8 mouse cellular contexts compared by ENCODE assay signal in genomic region chr10:127621191-127622056, GRCm38 (mm10). TPM values are rescaled to one million over a fixed set of nuclear protein-coding genes. Genes with fewer than 3 reads are reported as not detected.
A peak's percentile ranks its signal among the peaks of the same experiment; 100 is the strongest.
DNase-seq lines count a peak whose midpoint lies in the region; ATAC-seq and TF ChIP-seq lines count a peak whose summit lies in the region.

No protein-coding gene starts in this region.

- DNase-seq in spleen, adult 2 months (ENCODE audit: low read depth in 1 of 2, low spot score in 2 of 2), result peak in 1 of 2 experiments; percentile 31
- DNase-seq in spleen, adult 12 weeks (ENCODE audit: low spot score), result no peak
- DNase-seq in embryonic facial prominence, embryonic 14.5 days (ENCODE audit: low spot score), result peak; percentile 96
- peak; percentile 94 for DNase-seq in heart, adult 8-10 months (ENCODE audit: low spot score)
- peak; percentile 79 for DNase-seq in liver

- H3K9ac ChIP-seq in embryonic facial prominence, embryonic 14.5 days (ENCODE audit: low read depth, low read length), result peak overlapping the region; percentile 83
- peak overlapping the region; percentile 72 for H3K9ac ChIP-seq in kidney, embryonic 14.5 days (ENCODE audit: low read depth, low read length)
- H3K9ac ChIP-seq in stomach, embryonic 16.5 days (ENCODE audit: low read length), result peak overlapping the region; percentile 95

- TF ChIP-seq POLR2A in spleen, adult 2 months (IDR thresholded peaks at IDR 0.05; ENCODE audit: low read depth, low read length), result no peak

- H3K27me3 ChIP-seq in spleen, adult 2 months (ENCODE audit: control insufficient read depth, insufficient read depth, low read length), result peaks cover 7% of the 10 kb centered on the region
- no peaks in the 10 kb centered on the region for H3K27me3 ChIP-seq in embryonic facial prominence, embryonic 14.5 days (replicated peaks; ENCODE audit: control insufficient read depth, insufficient read depth, low read length)
- H3K27me3 ChIP-seq in kidney, embryonic 14.5 days (ENCODE audit: control insufficient read depth, insufficient read depth, low read length), result no peaks in the 10 kb centered on the region
- H3K27me3 ChIP-seq in stomach, embryonic 16.5 days (ENCODE audit: control insufficient read depth, insufficient read depth, low read length), result no peaks in the 10 kb centered on the region

- TF ChIP-seq CTCF in spleen, adult 2 months (IDR thresholded peaks at IDR 0.05; ENCODE audit: extremely low read depth, insufficient read depth, insufficient read length, insufficient replicate concordance), result no peak

- peak overlapping the region; percentile 81 for H3K27ac ChIP-seq in spleen, adult 2 months (ENCODE audit: insufficient read depth, low read length)
- H3K27ac ChIP-seq in embryonic facial prominence, embryonic 14.5 days (replicated peaks; ENCODE audit: low read depth, low read length), result peak overlapping the region; percentile 96
- peak overlapping the region; percentile 97 for H3K27ac ChIP-seq in kidney, embryonic 14.5 days (ENCODE audit: low read depth, low read length)
- peak overlapping the region; percentile 100 for H3K27ac ChIP-seq in stomach, embryonic 16.5 days (ENCODE audit: low read length)

- H3K9me3 ChIP-seq in embryonic facial prominence, embryonic 14.5 days (ENCODE audit: control insufficient read depth, low read length), result peaks cover 5% of the 10 kb centered on the region
- H3K9me3 ChIP-seq in kidney, embryonic 14.5 days (ENCODE audit: control insufficient read depth, low read length), result peaks cover 3% of the 10 kb centered on the region
- H3K9me3 ChIP-seq in stomach, embryonic 16.5 days (replicated peaks; ENCODE audit: control insufficient read depth, low read length), result peaks cover 4% of the 10 kb centered on the region

- peak; percentile 92 for ATAC-seq in embryonic facial prominence, embryonic 14.5 days (ENCODE audit: low read depth)
- peak; percentile 91 for ATAC-seq in kidney, embryonic 14.5 days (ENCODE audit: low FRiP score, low TSS enrichment)
- ATAC-seq in monocyte, adult 5-6 weeks (replicated peaks; ENCODE audit: insufficient number of reproducible peaks, low FRiP score, low TSS enrichment, poor library complexity, severe bottlenecking), result peak; percentile 72
- peak; percentile 90 for ATAC-seq in stomach, embryonic 16.5 days (ENCODE audit: insufficient read depth, low FRiP score)

- peak overlapping the region; percentile 67 for H3K4me3 ChIP-seq in spleen, adult 2 months (ENCODE audit: extremely low read depth, insufficient read depth, insufficient read length)
- H3K4me3 ChIP-seq in embryonic facial prominence, embryonic 14.5 days (ENCODE audit: low read depth, low read length), result peak overlapping the region; percentile 71
- peak overlapping the region; percentile 61 for H3K4me3 ChIP-seq in kidney, embryonic 14.5 days (ENCODE audit: low read length)
- peak overlapping the region; percentile 87 for H3K4me3 ChIP-seq in stomach, embryonic 16.5 days (replicated peaks; ENCODE audit: low read length)

- H3K36me3 ChIP-seq in spleen, adult 2 months (ENCODE audit: control insufficient read depth, insufficient read depth, low read length), result no peaks in the 10 kb centered on the region
- H3K36me3 ChIP-seq in embryonic facial prominence, embryonic 14.5 days (ENCODE audit: control insufficient read depth, insufficient read depth, low read length), result no peaks in the 10 kb centered on the region
- no peaks in the 10 kb centered on the region for H3K36me3 ChIP-seq in kidney, embryonic 14.5 days (ENCODE audit: control insufficient read depth, insufficient read depth, low read length)
- no peaks in the 10 kb centered on the region for H3K36me3 ChIP-seq in stomach, embryonic 16.5 days (ENCODE audit: control insufficient read depth, insufficient read depth, low read length)

- WGBS in spleen, adult 2 months, result under 1% methylated on average over 38 of the region's 39 CpGs
- WGBS in embryonic facial prominence, embryonic 14.5 days, result 0% methylated on average over 21 of the region's 39 CpGs
- WGBS in kidney, embryonic 14.5 days, result 0% methylated on average over 33 of the region's 39 CpGs
- under 1% methylated on average over 39 of the region's 39 CpGs for WGBS in stomach, embryonic 16.5 days

- peak overlapping the region; percentile 85 for H3K4me2 ChIP-seq in embryonic facial prominence, embryonic 14.5 days (ENCODE audit: low read depth, low read length)
- H3K4me2 ChIP-seq in kidney, embryonic 14.5 days (replicated peaks; ENCODE audit: low read depth, low read length), result peak overlapping the region; percentile 96
- H3K4me2 ChIP-seq in stomach, embryonic 16.5 days (ENCODE audit: low read depth, low read length), result peak overlapping the region; percentile 96

- peaks cover 4% of the 10 kb centered on the region; the same call in 1 of the 2 replicates for H3K4me1 ChIP-seq in spleen, adult 2 months (ENCODE audit: control insufficient read depth, insufficient read depth, insufficient read length)
- H3K4me1 ChIP-seq in embryonic facial prominence, embryonic 14.5 days (ENCODE audit: control insufficient read depth, insufficient read depth, low read length), result peaks cover 29% of the 10 kb centered on the region
- H3K4me1 ChIP-seq in kidney, embryonic 14.5 days (ENCODE audit: control insufficient read depth, insufficient read depth, low read length), result peaks cover 38% of the 10 kb centered on the region
- peaks cover 37% of the 10 kb centered on the region for H3K4me1 ChIP-seq in stomach, embryonic 16.5 days (ENCODE audit: control insufficient read depth, insufficient read depth, low read length)

RNA-seq across cellular contexts. Expression of gene Lrp1, which starts 0.5 kb away (rescaled TPM):
- polyA plus RNA-seq in spleen, adult 2 months (2012; rRNA removed), result 98.7 and 99.4 TPM in 2 replicates
- polyA plus RNA-seq in embryonic facial prominence, embryonic 14.5 days (2014; fragmentation: Nextera tagmentation; extraction: Ambion mirVana), result 137 and 145 TPM in 2 replicates
- 10 to 100 TPM; 64.0 to 88.9 (median 74.0) TPM for total RNA-seq in heart, adult 8-10 months (2022)
- polyA plus RNA-seq in kidney, embryonic 14.5 days (2014; fragmentation: Nextera tagmentation; extraction: Ambion mirVana), result 44.2 and 54.9 TPM in 2 replicates
- 147 to 219 TPM (median 171 TPM) in 3 replicates for total RNA-seq in monocyte, adult 5-6 weeks (2017)
- 95.6 and 102 TPM in 2 replicates for polyA plus RNA-seq in stomach, embryonic 16.5 days (2015; fragmentation: Nextera tagmentation; extraction: Ambion mirVana)

RNA-seq across cellular contexts. Expression of gene Stat6, which starts 21.4 kb away (rescaled TPM):
- 120 and 126 TPM in 2 replicates for polyA plus RNA-seq in spleen, adult 2 months (2012; rRNA removed)
- 22.9 and 23.1 TPM in 2 replicates for polyA plus RNA-seq in embryonic facial prominence, embryonic 14.5 days (2014; fragmentation: Nextera tagmentation; extraction: Ambion mirVana)
- total RNA-seq in heart, adult 8-10 months (2022), result 10 to 100 TPM; 38.4 to 43.7 (median 43.2) TPM
- 14.0 and 18.9 TPM in 2 replicates for polyA plus RNA-seq in kidney, embryonic 14.5 days (2014; fragmentation: Nextera tagmentation; extraction: Ambion mirVana)
- 171 to 211 TPM (median 204 TPM) in 3 replicates for total RNA-seq in monocyte, adult 5-6 weeks (2017)
- 49.7 and 60.3 TPM in 2 replicates for polyA plus RNA-seq in stomach, embryonic 16.5 days (2015; fragmentation: Nextera tagmentation; extraction: Ambion mirVana)

RNA-seq across cellular contexts. Expression of gene Nemp1, which starts 45.3 kb away (rescaled TPM):
- polyA plus RNA-seq in spleen, adult 2 months (2012; rRNA removed), result 3.2 and 3.5 TPM in 2 replicates
- 10.5 and 11.2 TPM in 2 replicates for polyA plus RNA-seq in embryonic facial prominence, embryonic 14.5 days (2014; fragmentation: Nextera tagmentation; extraction: Ambion mirVana)
- 1 to 10 TPM; 3.0 to 5.1 (median 3.6) TPM for total RNA-seq in heart, adult 8-10 months (2022)
- polyA plus RNA-seq in kidney, embryonic 14.5 days (2014; fragmentation: Nextera tagmentation; extraction: Ambion mirVana), result 7.6 and 12.4 TPM in 2 replicates
- total RNA-seq in monocyte, adult 5-6 weeks (2017), result 16.1 to 28.4 TPM (median 17.2 TPM) in 3 replicates
- 8.8 and 10.0 TPM in 2 replicates for polyA plus RNA-seq in stomach, embryonic 16.5 days (2015; fragmentation: Nextera tagmentation; extraction: Ambion mirVana)

RNA-seq across cellular contexts. Expression of gene Nab2, which starts 46.9 kb away (rescaled TPM):
- 30.6 and 32.7 TPM in 2 replicates for polyA plus RNA-seq in spleen, adult 2 months (2012; rRNA removed)
- polyA plus RNA-seq in embryonic facial prominence, embryonic 14.5 days (2014; fragmentation: Nextera tagmentation; extraction: Ambion mirVana), result 15.2 and 16.1 TPM in 2 replicates
- 10 to 100 TPM in 1 of 4 experiments, 1 to 10 TPM in 3; 5.0 to 10.3 (median 6.6) TPM for total RNA-seq in heart, adult 8-10 months (2022)
- polyA plus RNA-seq in kidney, embryonic 14.5 days (2014; fragmentation: Nextera tagmentation; extraction: Ambion mirVana), result 19.0 and 19.8 TPM in 2 replicates
- 12.6 to 35.9 TPM (median 17.8 TPM) in 3 replicates for total RNA-seq in monocyte, adult 5-6 weeks (2017)
- 9.9 and 10.1 TPM in 2 replicates for polyA plus RNA-seq in stomach, embryonic 16.5 days (2015; fragmentation: Nextera tagmentation; extraction: Ambion mirVana)
